Mouse (Mus musculus) G1E (cell line): ENCODE measurements around the gene Zc3h10.

Experiments
- CTCF ChIP-seq: IDR thresholded peaks from 2 replicates; pipeline ENCODE4 v1.5.1; 2012; ENCODE audit warnings: low read depth, low read length, inconsistent platforms, mixed read lengths
- GATA1 ChIP-seq: IDR thresholded peaks from 2 replicates; pipeline ENCODE4 v1.6.1; 2012; ENCODE audit warnings: borderline replicate concordance, low read length, inconsistent platforms, mixed read lengths
- GATA2 ChIP-seq: IDR thresholded peaks from 2 replicates; pipeline ENCODE4 v1.6.1; 2012; ENCODE audit warnings: low read depth, low read length, inconsistent platforms, borderline replicate concordance
- POLR2AphosphoS5 ChIP-seq: IDR thresholded peaks from 2 replicates; pipeline ENCODE4 v1.6.1; 2012; ENCODE audit warnings: low read depth, low read length, inconsistent platforms; ENCODE audit not compliant: insufficient replicate concordance
- TAL1 ChIP-seq: conservative IDR thresholded peaks from 2 replicates; pipeline ENCODE4 v1.6.1; 2012; ENCODE audit warnings: low read depth, low read length, inconsistent platforms, mixed read lengths

DNA sequence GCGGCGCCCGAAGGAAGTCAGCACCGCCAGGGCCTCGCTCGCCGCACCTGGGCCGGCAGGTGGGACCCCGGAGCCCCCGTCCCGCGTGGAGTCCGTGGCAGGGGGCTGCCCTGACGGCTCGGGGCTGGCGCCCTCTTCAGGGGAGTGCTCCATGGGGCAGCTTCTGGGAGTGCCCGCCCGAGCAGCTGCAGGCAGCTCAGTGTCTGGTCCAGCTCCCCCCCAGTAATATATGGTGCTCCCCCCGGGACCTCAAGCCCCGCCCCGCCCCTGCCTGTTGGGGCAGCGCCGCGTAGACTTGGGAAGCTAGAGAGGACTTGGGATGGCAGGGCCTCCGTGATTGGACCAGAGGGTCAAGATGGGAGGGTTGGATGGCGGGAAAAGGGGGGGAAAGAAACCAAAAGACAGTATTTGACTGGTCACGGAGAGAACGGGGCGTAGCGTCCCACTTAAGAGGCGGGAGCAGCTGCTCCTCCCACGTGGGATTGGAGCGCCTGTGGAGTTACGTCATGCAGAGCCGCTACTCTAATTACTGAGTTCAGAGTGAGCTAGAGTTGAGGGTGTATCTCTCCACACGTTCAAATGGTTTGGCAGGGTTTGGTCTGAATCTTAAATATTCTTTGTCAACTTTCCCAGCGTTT is 21.8 kb downstream of the Zc3h10 start, which contains the start of gene Esyt1:
- TF ChIP-seq CTCF (no peak), TAL1 (no peak), POLR2AphosphoS5 (no peak), GATA2 (no peak), GATA1 (no peak)
